Mouse (Mus musculus) neural tube, postnatal 0 days (tissue): ENCODE results near the gene Sema3a. TPM values are rescaled to one million over a fixed set of nuclear protein-coding genes. Genes with fewer than 3 reads are reported as not detected.

Source experiments
- polyA plus RNA-seq: library from polyadenylated mRNA; unstranded; fragments of >200 nt; fragmentation: Nextera tagmentation; extraction: Ambion mirVana; gene quantifications from 2 replicates; pipeline ENCODE4 v1.2.1, GENCODE M21; 2015

Gene Sema3a
- 14.4 and 14.8 TPM in 2 replicates for polyA plus RNA-seq

DNA sequence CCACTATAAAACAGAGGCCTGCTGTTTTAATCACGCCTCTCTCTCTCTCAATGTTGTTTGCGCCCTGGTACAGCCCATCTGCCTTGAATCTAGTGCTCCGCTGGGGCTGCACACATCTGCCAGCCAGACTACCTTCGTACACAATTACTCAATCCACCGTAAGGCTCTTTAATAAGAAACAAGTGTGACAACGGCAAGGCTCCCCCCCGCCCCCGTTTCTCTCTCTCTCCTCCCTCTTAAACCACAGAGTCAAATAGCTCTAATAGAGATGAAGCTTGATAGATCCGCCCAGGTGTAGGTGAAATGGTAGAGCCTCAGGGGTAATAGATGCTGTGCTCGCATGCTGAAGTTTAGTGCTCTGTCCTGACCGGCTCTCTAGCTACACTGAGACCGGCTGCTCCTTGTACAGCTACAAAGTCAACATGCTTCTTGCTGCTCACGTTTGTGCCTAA lies at the start of gene Sema3a:
Gene Sema3a (plus strand): TSS at position 174 of the 452 bp plus-strand sequence.

